Mouse (Mus musculus) kidney, adult 2 months (tissue): ENCODE data around the gene Npepl1. TPM values are rescaled to one million over a fixed set of nuclear protein-coding genes. Genes with fewer than 3 reads are reported as not detected.

Source experiments
- DNase-seq: peaks from one replicate; pipeline ENCODE4 v3.0.0; 2021
- H3K27ac ChIP-seq: fragments of 200-500 bp; 2 replicates; pipeline ENCODE4 v1.5.1; 2012; ENCODE audit warnings: low read depth, low read length, control low read depth, inconsistent platforms; ENCODE audit not compliant: insufficient read depth
- H3K27me3 ChIP-seq: fragments of 200-500 bp; replicated peaks from 2 replicates; pipeline ENCODE4 v1.6.1; 2012; ENCODE audit warnings: mild to moderate bottlenecking, moderate library complexity, low read length, inconsistent platforms; ENCODE audit not compliant: control insufficient read depth, insufficient read depth
- H3K36me3 ChIP-seq: fragments of 200-500 bp; 2 replicates; pipeline ENCODE4 v1.6.1; 2012; ENCODE audit warnings: mild to moderate bottlenecking, moderate library complexity, low read length, inconsistent platforms; ENCODE audit not compliant: control insufficient read depth, insufficient read depth
- H3K4me1 ChIP-seq: fragments of 200-500 bp; 2 replicates; pipeline ENCODE4 v1.6.1; 2011; ENCODE audit warnings: low read length; ENCODE audit not compliant: control insufficient read depth, insufficient read depth
- H3K4me3 ChIP-seq: fragments of 200-500 bp; 2 replicates; pipeline ENCODE4 v1.5.1; 2011; ENCODE audit warnings: mild to moderate bottlenecking, low read depth, low read length, control low read depth; ENCODE audit not compliant: insufficient read depth
- CTCF ChIP-seq: fragments of 200-500 bp; conservative IDR thresholded peaks from 2 replicates; pipeline ENCODE4 v1.5.1; 2011; ENCODE audit warnings: low read depth, mild to moderate bottlenecking, control low read depth, low read length, moderate library complexity, mixed read lengths; ENCODE audit not compliant: insufficient read depth, insufficient read length
- POLR2A ChIP-seq: fragments of 200-500 bp; IDR thresholded peaks from one replicate; pipeline ENCODE4 v1.6.1; 2011; ENCODE audit warnings: low read depth, low read length, control low read depth
- WGBS: fragments of 180-500 bp; shearing (Covaris S2); methylation state at CpG from one replicate; pipeline ENCODE4 v1.1.7; 2018; 5-methylcytosine and 5-hydroxymethylcytosine counted together
- polyA plus RNA-seq: library from polyadenylated mRNA; depleted of rRNA; stranded (reverse); fragments of >200 nt; gene quantifications from 2 replicates; pipeline ENCODE4 v1.2.3, GENCODE M21; 2012

Npepl1 gene
- polyA plus RNA-seq, 1 experiment, result 91.6 TPM

GRCm38 (mm10) chr2:174077776-174078338, 32.3 kb upstream of the Npepl1 start:
- no peak overlapping the region for H3K4me3 ChIP-seq
- TF ChIP-seq CTCF, result no peak
- no peak for TF ChIP-seq POLR2A
- no peaks in the 10 kb centered on the region for H3K36me3 ChIP-seq
- peaks cover 5% of the 10 kb centered on the region; the same call in 1 of the 2 replicates for H3K4me1 ChIP-seq
- DNase-seq, result no peak
- H3K27ac ChIP-seq, result no peak overlapping the region
- 13% methylated on average over 11 of the region's 11 CpGs for WGBS
- no peaks in the 10 kb centered on the region for H3K27me3 ChIP-seq

GRCm38 (mm10) chr2:174081833-174082232, 28.3 kb upstream of the Npepl1 start:
- DNase-seq, result no peak
- 60% methylated on average over 5 of the region's 5 CpGs for WGBS
- TF ChIP-seq POLR2A (no peak), CTCF (no peak)

GRCm38 (mm10) chr2:174082380-174082918, 27.7 kb upstream of the Npepl1 start:
- Histone ChIP-seq H3K4me3 (no peak overlapping the region), H3K4me1 (no peaks in the 10 kb centered on the region), H3K27ac (no peak overlapping the region), H3K36me3 (no peaks in the 10 kb centered on the region), H3K27me3 (no peaks in the 10 kb centered on the region)
- TF ChIP-seq POLR2A (no peak), CTCF (no peak)
- WGBS, result 72% methylated on average over 3 of the region's 3 CpGs
- DNase-seq, result no peak

More at GRCm38 (mm10) chr2:174081833-174082232, 28.3 kb upstream of the Npepl1 start:
- Histone ChIP-seq H3K36me3 (no peaks in the 10 kb centered on the region), H3K27ac (no peak overlapping the region), H3K4me1 (no peaks in the 10 kb centered on the region), H3K4me3 (no peak overlapping the region), H3K27me3 (no peaks in the 10 kb centered on the region)

DNA sequence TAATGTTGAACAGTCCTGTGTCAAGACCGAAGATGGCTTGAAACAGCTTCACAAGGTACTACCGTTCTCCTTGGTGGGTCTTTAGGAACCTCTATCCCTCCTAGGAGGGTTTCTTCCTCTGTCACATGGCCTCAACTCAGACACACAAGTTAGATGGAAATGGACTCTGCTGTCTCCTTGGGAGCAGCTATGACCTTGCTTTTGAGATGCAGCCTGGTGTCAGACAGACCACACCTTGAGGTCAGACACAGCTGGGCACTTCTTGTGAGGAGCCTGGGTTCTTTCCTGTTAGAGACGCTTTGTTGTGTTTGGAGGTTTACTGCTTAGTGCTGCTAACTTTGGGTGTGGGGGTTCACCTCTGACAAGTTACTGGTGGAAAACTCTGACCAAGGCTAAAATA, 15.1 kb upstream of the Npepl1 start:
- Histone ChIP-seq H3K4me3 (no peak overlapping the region), H3K27ac (no peak overlapping the region), H3K4me1 (no peaks in the 10 kb centered on the region), H3K27me3 (no peaks in the 10 kb centered on the region), H3K36me3 (no peaks in the 10 kb centered on the region; the same call in 1 of the 2 replicates)
- no peak for DNase-seq
- 95% methylated on average over 3 of the region's 3 CpGs for whole genome bisulfite sequencing
- no peak for TF ChIP-seq CTCF
- TF ChIP-seq POLR2A, result no peak

DNA sequence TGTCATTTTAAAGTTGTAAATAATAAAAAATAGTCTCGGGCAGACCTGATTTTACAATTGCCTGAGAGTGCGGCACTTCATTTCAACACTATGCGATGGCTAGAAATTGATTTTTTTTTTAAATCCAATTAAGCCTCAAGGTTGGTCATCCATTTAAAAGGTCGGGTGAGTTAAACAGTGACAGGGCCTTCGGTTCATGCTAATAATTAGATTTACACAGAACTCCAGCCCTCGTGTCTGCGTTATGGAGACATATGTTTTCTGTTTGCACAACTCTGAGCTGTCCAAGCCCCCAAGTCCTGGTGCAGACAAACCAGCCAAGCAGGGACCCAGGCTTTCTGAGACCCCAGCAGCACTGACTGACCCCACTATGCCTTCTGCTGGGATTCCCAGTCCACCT, 7.8 kb upstream of the Npepl1 start:
- 32% methylated on average over 7 of the region's 7 CpGs for WGBS
- Histone ChIP-seq H3K4me3 (no peak overlapping the region), H3K36me3 (no peaks in the 10 kb centered on the region), H3K27me3 (no peaks in the 10 kb centered on the region), H3K4me1 (peaks cover 5% of the 10 kb centered on the region; the same call in 1 of the 2 replicates), H3K27ac (no peak overlapping the region)
- TF ChIP-seq POLR2A (no peak), CTCF (no peak)
- DNase-seq, result peak; percentile 42

DNA sequence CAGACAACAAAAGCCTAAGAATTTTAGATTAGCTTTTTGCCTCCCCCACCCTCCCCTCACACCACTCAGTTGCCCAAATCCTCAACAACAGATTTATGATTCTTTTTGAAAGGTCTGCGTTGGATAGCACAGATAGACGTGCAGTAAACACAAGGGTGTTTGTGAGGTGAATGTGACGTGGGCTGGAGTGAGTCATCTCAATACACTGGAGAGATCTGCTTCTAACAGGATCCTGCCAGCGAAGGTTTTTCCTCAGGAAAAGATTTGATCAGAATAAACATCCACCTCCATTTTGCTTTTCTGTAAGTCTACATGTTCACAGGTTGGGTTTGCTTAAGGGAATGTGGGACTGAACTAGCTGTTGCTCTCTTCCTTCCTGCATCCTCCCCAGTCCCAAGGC, 6.6 kb upstream of the Npepl1 start:
- no peak for DNase-seq
- Histone ChIP-seq H3K27me3 (no peaks in the 10 kb centered on the region), H3K4me1 (peaks cover 5% of the 10 kb centered on the region; the same call in 1 of the 2 replicates), H3K36me3 (no peaks in the 10 kb centered on the region), H3K27ac (no peak overlapping the region), H3K4me3 (no peak overlapping the region)
- WGBS, result 77% methylated on average over 4 of the region's 4 CpGs
- TF ChIP-seq CTCF, result no peak
- TF ChIP-seq POLR2A, result no peak

- TF ChIP-seq CTCF (no peak), POLR2A (no peak)
- Histone ChIP-seq H3K4me1 (peaks cover 5% of the 10 kb centered on the region; the same call in 1 of the 2 replicates), H3K27me3 (no peaks in the 10 kb centered on the region), H3K36me3 (no peaks in the 10 kb centered on the region), H3K4me3 (no peak overlapping the region), H3K27ac (no peak overlapping the region)
- peak; percentile 59 for DNase-seq
- WGBS, result 57% methylated on average over 3 of the region's 3 CpGs
These were observed 2.8 kb upstream of the Npepl1 start for GRCm38 (mm10) chr2:174107375-174107774.
